Mouse (Mus musculus): ENCODE results near the gene 3830403N18Rik. TPM values are rescaled to one million over a fixed set of nuclear protein-coding genes. Genes with fewer than 3 reads are reported as not detected.
"Not testable (repeated sequence)": the region's sequence is repeated elsewhere in the genome, so short reads cannot be mapped to it uniquely, and the experiment has no call there.

Gene 3830403N18Rik
- 0.34 and 0.47 TPM in 2 replicates for polyA plus RNA-seq (2015; fragmentation: Nextera tagmentation; extraction: Ambion mirVana)

DNA sequence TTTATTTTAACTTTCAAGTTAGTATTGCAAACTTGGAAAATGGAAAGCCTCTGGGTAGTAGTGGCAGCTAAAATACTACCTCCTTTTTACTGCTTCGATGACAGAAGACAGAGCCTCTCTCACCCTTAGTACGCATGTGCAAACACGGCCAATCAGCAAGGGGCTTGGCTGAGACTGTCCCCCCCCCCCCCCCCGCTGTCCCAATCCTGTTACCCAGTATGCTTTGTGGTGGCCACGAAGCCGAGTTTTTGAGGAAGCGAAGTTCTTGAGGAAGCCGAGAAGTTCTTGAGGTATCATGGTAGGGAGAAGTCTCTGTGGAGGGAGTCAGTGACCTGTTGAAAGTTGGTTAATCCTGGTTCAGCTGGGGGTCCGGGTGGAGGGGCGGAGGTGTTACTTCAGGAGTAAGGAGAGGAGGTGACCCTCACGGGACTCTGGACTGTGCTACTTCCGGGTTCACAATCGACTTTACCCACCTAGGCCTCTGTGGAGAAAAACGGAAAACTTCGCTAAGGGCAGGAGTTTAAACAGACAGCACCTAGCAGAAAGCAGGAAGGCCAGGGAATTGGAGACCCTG lies at the start of gene 3830403N18Rik:
TSS of gene 3830403N18Rik (plus strand) at position 237 of the 574 bp plus-strand sequence.
- WGBS, result 87% methylated on average over 14 of the region's 15 CpGs
- H3K4me2 ChIP-seq (replicated peaks); H3K4me3 ChIP-seq (replicated peaks); H3K36me3 ChIP-seq; H3K27ac ChIP-seq; H3K4me1 ChIP-seq (replicated peaks); H3K27me3 ChIP-seq; H3K9ac ChIP-seq (replicated peaks); ATAC-seq; H3K9me3 ChIP-seq: not testable (repeated sequence)

- H3K27ac ChIP-seq, result no peak overlapping the region
- WGBS, result 90% methylated on average over 2 of the region's 2 CpGs
- H3K27me3 ChIP-seq, result no peaks in the 10 kb centered on the region
- ATAC-seq, result peak; percentile 94
- no peak overlapping the region for H3K4me3 ChIP-seq (replicated peaks)
- H3K9ac ChIP-seq (replicated peaks), result no peak overlapping the region
- no peaks in the 10 kb centered on the region for H3K4me1 ChIP-seq (replicated peaks)
- H3K9me3 ChIP-seq, result no peaks in the 10 kb centered on the region
- H3K36me3 ChIP-seq, result no peaks in the 10 kb centered on the region
- no peak overlapping the region for H3K4me2 ChIP-seq (replicated peaks)
Observed at GRCm38 (mm10) chrX:56151396-56151795, 15.0 kb downstream of the 3830403N18Rik start.

DNA sequence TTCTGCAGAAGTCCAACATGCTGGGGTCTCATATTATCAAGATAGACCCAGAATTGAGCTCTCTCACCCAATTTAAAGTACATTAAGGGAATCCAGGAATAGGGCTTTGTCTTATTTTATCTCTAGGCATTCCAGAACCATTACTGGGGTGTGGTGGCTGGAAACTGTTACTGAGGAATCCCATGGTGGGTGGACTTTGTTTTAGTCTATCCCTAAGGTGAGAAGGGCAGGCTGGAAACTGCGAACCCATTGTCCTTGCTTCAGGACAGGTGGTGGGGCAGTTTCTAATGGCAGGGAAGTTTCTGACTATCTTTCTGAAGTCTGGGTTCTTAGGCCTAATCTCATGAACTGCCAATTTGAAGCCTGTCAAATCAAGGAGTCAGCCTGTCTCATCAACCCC lies 50.1 kb downstream of the 3830403N18Rik start:
- not testable (repeated sequence) for H3K9ac ChIP-seq (replicated peaks); ATAC-seq; H3K4me2 ChIP-seq (replicated peaks); H3K9me3 ChIP-seq; H3K27me3 ChIP-seq; H3K27ac ChIP-seq; H3K4me1 ChIP-seq (replicated peaks); H3K4me3 ChIP-seq (replicated peaks); H3K36me3 ChIP-seq
- no CpG with 5 or more reads among the region's 1 CpGs for WGBS

Other genes with a start within 250 kb of the 3830403N18Rik start
- not detected in 2 replicates for gene Gm773, start 76.3 kb downstream of the 3830403N18Rik start, polyA plus RNA-seq (2015; fragmentation: Nextera tagmentation; extraction: Ambion mirVana)
- gene Zfp449, start 209.8 kb downstream of the 3830403N18Rik start, polyA plus RNA-seq (2015; fragmentation: Nextera tagmentation; extraction: Ambion mirVana), result 4.3 and 5.1 TPM in 2 replicates
- gene Smim10l2a, start 238.0 kb downstream of the 3830403N18Rik start, polyA plus RNA-seq (2015; fragmentation: Nextera tagmentation; extraction: Ambion mirVana), result 15.0 and 15.1 TPM in 2 replicates